Mouse (Mus musculus) intestine, embryonic 14.5 days (tissue): ENCODE results near the gene Usp48. TPM values are rescaled to one million over a fixed set of nuclear protein-coding genes. Genes with fewer than 3 reads are reported as not detected.
A peak's percentile ranks its signal among the peaks of the same experiment; 100 is the strongest.

ENCODE experiments used
- ATAC-seq: fragments of 200-750 bp; cut with Nextera tagmentation; replicated peaks from 2 replicates; pipeline ENCODE4 v1.8.0; 2017; ENCODE audit warnings: low read depth, moderate number of reproducible peaks, moderate TSS enrichment, moderate library complexity; ENCODE audit not compliant: low FRiP score, low TSS enrichment
- DNase-seq: peaks from one replicate; pipeline ENCODE4 v3.0.0-alpha.2; 2018; ENCODE audit warnings: low spot score
- H3K27ac ChIP-seq: fragments of 300-500 bp; sonication (generic); 2 replicates; pipeline ENCODE4 v1.5.1; 2014; ENCODE audit warnings: low read depth, mild to moderate bottlenecking, control low read depth
- H3K27me3 ChIP-seq: fragments of 300-500 bp; sonication (generic); replicated peaks from 2 replicates; pipeline ENCODE4 v1.6.1; 2014; ENCODE audit warnings: low read length, control low read depth; ENCODE audit not compliant: control insufficient read depth, insufficient read depth
- H3K36me3 ChIP-seq: fragments of 300-500 bp; sonication (generic); 2 replicates; pipeline ENCODE4 v1.6.1; 2014; ENCODE audit warnings: low read length, control low read depth; ENCODE audit not compliant: control insufficient read depth, insufficient read depth
- H3K4me1 ChIP-seq: fragments of 300-500 bp; sonication (generic); replicated peaks from 2 replicates; pipeline ENCODE4 v1.6.1; 2014; ENCODE audit warnings: low read length, control low read depth, mixed read lengths; ENCODE audit not compliant: control insufficient read depth, insufficient read depth
- H3K4me2 ChIP-seq: fragments of 300-500 bp; sonication (generic); 2 replicates; pipeline ENCODE4 v1.6.1; 2014; ENCODE audit warnings: low read length
- H3K4me3 ChIP-seq: fragments of 300-500 bp; sonication (generic); 2 replicates; pipeline ENCODE4 v1.5.1; 2014; ENCODE audit warnings: low read depth, low read length, control low read depth, mixed read lengths
- H3K9ac ChIP-seq: fragments of 300-500 bp; sonication (generic); 2 replicates; pipeline ENCODE4 v1.6.1; 2014; ENCODE audit warnings: mild to moderate bottlenecking, low read length
- H3K9me3 ChIP-seq: fragments of 300-500 bp; sonication (generic); 2 replicates; pipeline ENCODE4 v1.6.1; 2016; ENCODE audit warnings: low read length, control low read depth; ENCODE audit not compliant: control insufficient read depth
- WGBS: fragments of 180-500 bp; shearing (Covaris S2); extraction: QIAGEN DNeasy Blood & Tissue Kit; methylation state at CpG from one replicate; pipeline ENCODE4 v1.1.7; 2014; 5-methylcytosine and 5-hydroxymethylcytosine counted together
- polyA plus RNA-seq: library from polyadenylated mRNA; unstranded; fragments of >200 nt; fragmentation: Nextera tagmentation; extraction: Ambion mirVana; gene quantifications from 2 replicates; pipeline ENCODE4 v1.2.1, GENCODE M21; 2014

The Usp48 gene
- polyA plus RNA-seq, 1 experiment from 2014 or later = 72.4 TPM

GRCm38 (mm10) chr4:137679979-137680550 is 86.5 kb downstream of the Usp48 start:
- no peak for ATAC-seq
- no peak overlapping the region for H3K27ac ChIP-seq
- H3K27me3 ChIP-seq = peaks cover 33% of the 10 kb centered on the region
- peaks cover 4% of the 10 kb centered on the region; the same call in 1 of the 2 replicates for H3K4me1 ChIP-seq
- 82% methylated on average over 2 of the region's 2 CpGs for WGBS
- DNase-seq = no peak
- no peaks in the 10 kb centered on the region for H3K9me3 ChIP-seq
- H3K36me3 ChIP-seq = no peaks in the 10 kb centered on the region
- no peak overlapping the region for H3K4me3 ChIP-seq
- no peak overlapping the region for H3K9ac ChIP-seq
- no peak overlapping the region for H3K4me2 ChIP-seq

GRCm38 (mm10) chr4:137680721-137681120 is 87.2 kb downstream of the Usp48 start:
- H3K9ac ChIP-seq = no peak overlapping the region
- WGBS = 20% methylated on average over 7 of the region's 7 CpGs
- peaks cover 4% of the 10 kb centered on the region; the same call in 1 of the 2 replicates for H3K4me1 ChIP-seq
- no peak overlapping the region for H3K27ac ChIP-seq
- no peak for DNase-seq
- H3K36me3 ChIP-seq = no peaks in the 10 kb centered on the region
- no peak overlapping the region for H3K4me2 ChIP-seq
- no peaks in the 10 kb centered on the region for H3K9me3 ChIP-seq
- no peak for ATAC-seq
- no peak overlapping the region for H3K4me3 ChIP-seq
- H3K27me3 ChIP-seq = peaks cover 31% of the 10 kb centered on the region

- H3K9ac ChIP-seq = 0 out of 2 replicates have a peak overlapping the region, but pooled peaks have one; percentile 7
- H3K4me3 ChIP-seq = peak overlapping the region; percentile 24
- no peak overlapping the region for H3K27ac ChIP-seq
- no peaks in the 10 kb centered on the region for H3K36me3 ChIP-seq
- DNase-seq (no peak), ATAC-seq (no peak)
- H3K4me2 ChIP-seq = peak overlapping the region; percentile 53
- WGBS = 5% methylated on average over 48 of the region's 52 CpGs
- H3K4me1 ChIP-seq = peaks cover 4% of the 10 kb centered on the region; the same call in 1 of the 2 replicates
- H3K27me3 ChIP-seq = peaks cover 31% of the 10 kb centered on the region
- no peaks in the 10 kb centered on the region for H3K9me3 ChIP-seq
Measured at GRCm38 (mm10) chr4:137681408-137682104, 88.0 kb downstream of the Usp48 start.

- no peak overlapping the region for H3K9ac ChIP-seq
- peaks cover 31% of the 10 kb centered on the region for H3K27me3 ChIP-seq
- WGBS = 43% methylated on average over 7 of the region's 7 CpGs
- no peak overlapping the region for H3K27ac ChIP-seq
- DNase-seq = no peak
- H3K9me3 ChIP-seq = no peaks in the 10 kb centered on the region
- H3K4me1 ChIP-seq = peaks cover 4% of the 10 kb centered on the region; the same call in 1 of the 2 replicates
- no peaks in the 10 kb centered on the region for H3K36me3 ChIP-seq
- no peak overlapping the region for H3K4me2 ChIP-seq
- no peak for ATAC-seq
- no peak overlapping the region for H3K4me3 ChIP-seq
Measured at GRCm38 (mm10) chr4:137682961-137683453, 89.5 kb downstream of the Usp48 start.

- no peaks in the 10 kb centered on the region for H3K36me3 ChIP-seq
- no peak for ATAC-seq
- H3K27me3 ChIP-seq = peaks cover 28% of the 10 kb centered on the region
- H3K9ac ChIP-seq = no peak overlapping the region
- no peaks in the 10 kb centered on the region for H3K9me3 ChIP-seq
- H3K4me1 ChIP-seq = peaks cover 4% of the 10 kb centered on the region; the same call in 1 of the 2 replicates
- DNase-seq = no peak
- no peak overlapping the region for H3K4me2 ChIP-seq
- H3K27ac ChIP-seq = no peak overlapping the region
- WGBS = 25% methylated on average over 9 of the region's 9 CpGs
- H3K4me3 ChIP-seq = no peak overlapping the region
Measured at GRCm38 (mm10) chr4:137684830-137685343, 91.3 kb downstream of the Usp48 start.

GRCm38 (mm10) chr4:137686303-137686702 is 92.7 kb downstream of the Usp48 start:
- DNase-seq = no peak
- WGBS = 80% methylated on average over 5 of the region's 5 CpGs
- Histone ChIP-seq H3K4me2 (no peak overlapping the region), H3K9ac (no peak overlapping the region), H3K4me1 (peaks cover 2% of the 10 kb centered on the region; the same call in 1 of the 2 replicates), H3K4me3 (no peak overlapping the region), H3K9me3 (no peaks in the 10 kb centered on the region), H3K27me3 (peaks cover 13% of the 10 kb centered on the region), H3K36me3 (no peaks in the 10 kb centered on the region), H3K27ac (no peak overlapping the region)
- ATAC-seq = no peak

- no peak for ATAC-seq
- Histone ChIP-seq H3K9me3 (no peaks in the 10 kb centered on the region), H3K36me3 (no peaks in the 10 kb centered on the region), H3K9ac (no peak overlapping the region), H3K4me3 (no peak overlapping the region), H3K27ac (no peak overlapping the region), H3K4me2 (no peak overlapping the region), H3K4me1 (no peaks in the 10 kb centered on the region), H3K27me3 (peaks cover 3% of the 10 kb centered on the region)
- WGBS = 63% methylated on average over 14 of the region's 14 CpGs
- no peak for DNase-seq
Measured at GRCm38 (mm10) chr4:137687234-137687825, 93.8 kb downstream of the Usp48 start.

GRCm38 (mm10) chr4:137692107-137692902 is 98.8 kb downstream of the Usp48 start:
- no peak for DNase-seq

More at GRCm38 (mm10) chr4:137692107-137692902, 98.8 kb downstream of the Usp48 start:
- no peak overlapping the region for H3K27ac ChIP-seq
- H3K4me1 ChIP-seq = peaks cover 18% of the 10 kb centered on the region
- no peak overlapping the region for H3K9ac ChIP-seq
- H3K36me3 ChIP-seq = no peaks in the 10 kb centered on the region
- 79% methylated on average over 10 of the region's 10 CpGs for WGBS
- no peak overlapping the region for H3K4me2 ChIP-seq
- no peak overlapping the region for H3K4me3 ChIP-seq
- H3K9me3 ChIP-seq = no peaks in the 10 kb centered on the region
- H3K27me3 ChIP-seq = no peaks in the 10 kb centered on the region
- no peak for ATAC-seq
